Mouse (Mus musculus): ENCODE data around the gene Gm20388. TPM values are rescaled to one million over a fixed set of nuclear protein-coding genes. Genes with fewer than 3 reads are reported as not detected.
"Not testable (repeated sequence)": the region's sequence is repeated elsewhere in the genome, so short reads cannot be mapped to it uniquely, and the experiment has no call there.

Gm20388 gene
- polyA plus RNA-seq, 1 experiment from 2014 or later, result not detected

DNA sequence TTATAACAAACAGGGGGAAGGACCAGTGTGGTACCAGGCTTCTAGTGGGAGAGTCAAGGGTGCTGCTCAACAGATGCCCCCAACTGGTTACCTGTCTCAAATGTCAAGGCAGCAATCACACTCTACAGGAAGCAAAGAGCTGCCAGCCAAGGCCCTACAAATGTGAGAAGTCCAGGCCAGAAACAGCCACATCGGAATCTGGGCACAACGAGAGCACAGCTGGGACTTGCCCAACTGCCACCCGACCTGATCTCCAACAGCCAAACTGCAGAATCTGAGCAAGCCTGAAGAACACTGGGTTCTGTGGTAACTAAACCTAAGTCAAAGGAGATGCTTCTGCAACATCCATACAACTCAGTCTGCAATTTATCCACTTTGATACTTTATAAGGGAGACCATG is 4015.0 kb downstream of the Gm20388 start:
- Histone ChIP-seq H3K4me1 (no peaks in the 10 kb centered on the region), H3K9ac (no peak overlapping the region), H3K4me2 (no peak overlapping the region), H3K4me3 (no peak overlapping the region), H3K36me3 (peaks cover 95% of the 10 kb centered on the region), H3K9me3 (replicated peaks) (no peaks in the 10 kb centered on the region), H3K27ac (no peak overlapping the region), H3K27me3 (replicated peaks) (no peaks in the 10 kb centered on the region)
- WGBS (ENCODE audit: insufficient replicate concordance), result 81% methylated on average over 3 of the region's 3 CpGs
- ATAC-seq, result no peak

- Histone ChIP-seq H3K4me2 (no peak overlapping the region), H3K27me3 (replicated peaks) (no peaks in the 10 kb centered on the region), H3K9me3 (replicated peaks) (no peaks in the 10 kb centered on the region), H3K27ac (no peak overlapping the region), H3K36me3 (peaks cover 95% of the 10 kb centered on the region), H3K4me3 (no peak overlapping the region), H3K9ac (no peak overlapping the region), H3K4me1 (no peaks in the 10 kb centered on the region)
- 92% methylated on average over 7 of the region's 7 CpGs for WGBS (ENCODE audit: insufficient replicate concordance)
- ATAC-seq, result no peak
Observed at GRCm38 (mm10) chr8:123929026-123929425, 4018.4 kb downstream of the Gm20388 start.

DNA sequence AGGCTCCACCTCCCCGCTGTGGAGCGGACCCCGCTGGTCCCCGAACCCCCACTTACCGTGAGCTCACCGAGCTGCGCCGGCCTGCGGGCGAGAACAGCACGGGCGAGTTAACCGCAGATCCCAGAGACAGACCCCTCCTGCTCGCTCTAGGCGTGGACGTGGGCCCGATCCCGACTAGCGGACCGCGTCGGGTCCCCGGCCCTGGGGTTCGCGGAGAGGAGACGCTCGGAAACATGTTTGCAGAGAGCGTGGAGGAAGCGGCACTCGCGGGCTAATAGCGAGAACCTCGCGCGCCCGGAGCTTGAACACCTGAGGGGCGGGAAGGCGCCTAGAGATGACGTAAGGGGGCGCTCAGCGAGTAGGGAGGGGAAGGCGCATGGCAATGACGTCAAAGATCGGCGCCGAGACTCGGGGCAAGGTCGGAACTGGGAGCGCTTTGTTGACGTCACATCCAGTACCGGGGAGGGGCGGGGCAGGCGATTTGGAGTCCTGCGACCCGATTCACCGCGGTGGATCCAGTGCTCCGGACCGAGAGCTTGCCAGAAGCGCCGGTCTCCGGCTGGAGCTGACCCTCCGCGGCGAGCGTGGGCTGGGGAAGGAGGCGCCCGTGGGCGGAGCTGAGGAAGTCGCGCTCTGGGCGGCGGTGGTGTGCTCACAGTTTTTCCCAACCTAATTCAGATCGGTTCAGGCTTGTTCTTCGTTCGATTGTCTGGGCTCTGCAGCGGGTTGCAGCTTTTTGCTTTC is 4038.5 kb downstream of the Gm20388 start, which contains the start of gene Nup133:
Nup133 (minus strand) TSS at position 324 of the 744 bp plus-strand sequence.
- H3K27me3 ChIP-seq (replicated peaks), result no peaks in the 10 kb centered on the region
- H3K9me3 ChIP-seq (replicated peaks), result no peaks in the 10 kb centered on the region
- peak; percentile 76 for ATAC-seq
- peaks cover 77% of the 10 kb centered on the region for H3K36me3 ChIP-seq
- peak within 1 kb of the TSS; percentile 88 for H3K9ac ChIP-seq
- under 1% methylated on average over 77 of the region's 77 CpGs for WGBS (ENCODE audit: insufficient replicate concordance)
- peaks cover 37% of the 10 kb centered on the region for H3K4me1 ChIP-seq
- peak within 1 kb of the TSS; percentile 91 for H3K27ac ChIP-seq
- H3K4me2 ChIP-seq, result peak within 1 kb of the TSS; percentile 88
- peak within 1 kb of the TSS; percentile 90 for H3K4me3 ChIP-seq

- 2% methylated on average over 10 of the region's 10 CpGs for WGBS (ENCODE audit: insufficient replicate concordance)
- Histone ChIP-seq H3K27me3 (replicated peaks) (no peaks in the 10 kb centered on the region), H3K27ac (peak overlapping the region; percentile 91), H3K9me3 (replicated peaks) (no peaks in the 10 kb centered on the region), H3K4me1 (peaks cover 37% of the 10 kb centered on the region), H3K4me2 (peak overlapping the region; percentile 88), H3K36me3 (peaks cover 78% of the 10 kb centered on the region), H3K9ac (peak overlapping the region; percentile 88), H3K4me3 (peak overlapping the region; percentile 90)
- peak; percentile 61 for ATAC-seq
Observed at GRCm38 (mm10) chr8:123949686-123949986, 4039.0 kb downstream of the Gm20388 start.

DNA sequence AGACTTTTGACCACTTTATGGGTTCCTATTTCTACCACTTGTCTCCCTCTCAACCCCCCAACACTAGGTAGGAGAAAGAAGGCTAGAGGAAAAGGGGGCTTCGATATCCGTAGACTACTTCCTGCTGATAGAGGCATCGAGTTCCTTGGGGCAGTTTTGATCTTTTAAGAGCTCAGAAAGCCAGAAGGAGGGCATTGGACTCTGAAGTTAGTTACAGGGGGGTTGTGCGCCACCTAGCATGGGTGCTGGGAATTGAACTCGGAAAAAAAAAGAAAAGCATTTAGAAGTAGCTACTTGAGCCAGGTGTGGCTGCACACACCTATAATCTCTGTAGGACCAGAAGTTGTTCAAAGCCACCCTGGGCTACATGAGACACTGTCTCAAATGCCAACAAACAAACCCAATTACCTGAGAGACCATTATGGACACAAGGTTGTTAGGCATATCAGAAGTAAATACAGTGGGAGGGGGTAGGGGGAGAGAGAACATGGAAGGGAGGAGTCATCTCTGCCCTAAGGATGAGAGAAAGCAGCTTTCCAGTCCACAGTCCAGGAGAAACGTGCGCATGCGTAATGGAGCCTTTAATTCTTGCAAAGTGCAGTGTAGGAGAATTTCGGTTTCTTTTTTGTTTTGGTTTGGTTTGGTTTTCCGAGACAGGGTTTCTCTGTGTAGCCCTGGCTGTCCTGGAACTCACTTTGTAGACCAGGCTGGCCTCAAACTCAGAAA is 4039.6 kb downstream of the Gm20388 start:
- 31% methylated on average over 10 of the region's 10 CpGs for WGBS (ENCODE audit: insufficient replicate concordance)
- peak; percentile 33 for ATAC-seq
- H3K27me3 ChIP-seq (replicated peaks), result no peaks in the 10 kb centered on the region
- peak overlapping the region; percentile 88 for H3K4me2 ChIP-seq
- H3K9me3 ChIP-seq (replicated peaks), result no peaks in the 10 kb centered on the region
- peak overlapping the region; percentile 88 for H3K9ac ChIP-seq
- H3K4me3 ChIP-seq, result peak overlapping the region; percentile 90
- peaks cover 37% of the 10 kb centered on the region for H3K4me1 ChIP-seq
- H3K36me3 ChIP-seq, result peaks cover 78% of the 10 kb centered on the region
- H3K27ac ChIP-seq, result peak overlapping the region; percentile 91

DNA sequence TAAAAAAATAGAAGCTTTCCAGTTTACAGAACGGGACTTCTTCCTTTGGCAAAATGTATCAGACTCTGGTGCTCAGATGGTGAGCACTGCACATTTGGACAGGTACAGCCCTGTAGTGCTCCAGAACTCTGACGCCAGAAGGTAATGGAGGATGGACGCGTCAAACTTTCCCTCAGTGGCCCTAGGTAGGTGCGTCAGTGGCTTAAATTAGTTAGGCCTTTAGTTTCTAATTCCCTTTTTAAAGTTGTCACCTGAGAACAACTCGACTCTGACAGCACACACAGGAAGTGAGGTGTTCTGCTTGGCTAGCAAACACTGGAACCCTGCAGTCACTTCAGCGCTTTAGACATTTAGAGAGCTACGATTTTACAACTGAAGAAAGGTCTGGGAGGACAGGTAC is 4043.0 kb downstream of the Gm20388 start:
- WGBS (ENCODE audit: insufficient replicate concordance), result 90% methylated on average over 8 of the region's 8 CpGs
- Histone ChIP-seq H3K4me2 (no peak overlapping the region), H3K27me3 (replicated peaks) (no peaks in the 10 kb centered on the region), H3K4me3 (no peak overlapping the region), H3K27ac (no peak overlapping the region), H3K9me3 (replicated peaks) (no peaks in the 10 kb centered on the region), H3K9ac (no peak overlapping the region), H3K4me1 (peaks cover 27% of the 10 kb centered on the region), H3K36me3 (peaks cover 85% of the 10 kb centered on the region)
- no peak for ATAC-seq

GRCm38 (mm10) chr8:123954246-123954645 is 4043.6 kb downstream of the Gm20388 start:
- Histone ChIP-seq H3K27me3 (replicated peaks) (no peaks in the 10 kb centered on the region), H3K9me3 (replicated peaks) (no peaks in the 10 kb centered on the region), H3K36me3 (peaks cover 90% of the 10 kb centered on the region), H3K27ac (no peak overlapping the region), H3K4me1 (peaks cover 25% of the 10 kb centered on the region), H3K9ac (no peak overlapping the region), H3K4me2 (no peak overlapping the region), H3K4me3 (no peak overlapping the region)
- ATAC-seq, result no peak
- WGBS (ENCODE audit: insufficient replicate concordance), result 91% methylated on average over 8 of the region's 8 CpGs

DNA sequence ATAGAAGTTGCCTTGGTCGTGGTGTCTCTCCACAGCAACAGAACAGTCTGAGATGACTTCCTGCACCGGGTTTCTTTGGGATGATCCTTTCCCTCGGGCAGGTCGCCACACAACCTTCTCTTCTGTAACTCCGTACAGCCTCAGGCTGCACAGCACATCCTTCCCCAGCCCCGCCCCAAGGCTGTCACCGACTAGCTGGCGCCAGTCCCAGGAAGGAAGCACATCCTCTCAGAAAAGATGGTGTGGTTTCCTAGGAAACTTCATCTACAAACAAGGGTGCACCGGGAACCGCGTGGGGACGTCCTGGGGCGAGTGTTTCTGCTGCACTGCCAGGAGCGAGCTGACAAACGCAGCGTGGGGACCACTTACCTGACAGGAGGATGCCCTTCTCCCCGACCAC is 4047.5 kb downstream of the Gm20388 start:
- WGBS (ENCODE audit: insufficient replicate concordance), result 83% methylated on average over 17 of the region's 17 CpGs

DNA sequence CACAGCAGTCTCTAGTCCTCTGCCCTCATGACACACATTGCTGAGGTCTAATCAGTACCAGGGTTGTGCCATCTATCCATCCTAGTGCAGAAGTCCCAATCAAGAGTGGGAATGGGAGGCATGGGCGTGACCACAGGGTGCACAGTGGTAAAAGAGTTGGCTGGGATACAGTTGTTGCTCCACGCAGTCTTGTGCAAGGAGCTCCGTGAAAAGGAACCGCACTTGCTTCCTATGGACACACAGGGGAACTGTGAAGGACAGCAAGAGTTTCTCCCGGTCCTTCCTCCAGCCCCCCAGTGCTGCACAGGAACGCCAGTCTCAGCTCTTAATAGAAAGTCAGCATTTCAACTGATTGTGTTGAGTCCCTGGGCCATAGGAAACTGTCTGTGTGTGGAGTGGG is 4048.8 kb downstream of the Gm20388 start:
- no peak for ATAC-seq

More for the DNA sequence above, 4047.5 kb downstream of the Gm20388 start:
- H3K27me3 ChIP-seq (replicated peaks), result no peaks in the 10 kb centered on the region
- peaks cover 3% of the 10 kb centered on the region; the same call in 1 of the 2 replicates for H3K4me1 ChIP-seq
- H3K9ac ChIP-seq, result no peak overlapping the region
- H3K4me2 ChIP-seq, result no peak overlapping the region
- no peaks in the 10 kb centered on the region for H3K9me3 ChIP-seq (replicated peaks)
- peaks cover 100% of the 10 kb centered on the region for H3K36me3 ChIP-seq
- H3K27ac ChIP-seq, result no peak overlapping the region
- H3K4me3 ChIP-seq, result no peak overlapping the region
- ATAC-seq, result no peak

GRCm38 (mm10) chr8:123960056-123960455 is 4049.4 kb downstream of the Gm20388 start:
- H3K36me3 ChIP-seq, result peaks cover 100% of the 10 kb centered on the region
- 87% methylated on average over 9 of the region's 9 CpGs for WGBS (ENCODE audit: insufficient replicate concordance)
- H3K27me3 ChIP-seq (replicated peaks), result no peaks in the 10 kb centered on the region

More for the DNA sequence above, 4048.8 kb downstream of the Gm20388 start:
- no peak overlapping the region for H3K4me2 ChIP-seq
- 87% methylated on average over 6 of the region's 6 CpGs for WGBS (ENCODE audit: insufficient replicate concordance)
- H3K27ac ChIP-seq, result no peak overlapping the region
- peaks cover 100% of the 10 kb centered on the region for H3K36me3 ChIP-seq
- no peaks in the 10 kb centered on the region for H3K27me3 ChIP-seq (replicated peaks)
- H3K4me1 ChIP-seq, result peaks cover 3% of the 10 kb centered on the region; the same call in 1 of the 2 replicates
- no peaks in the 10 kb centered on the region for H3K9me3 ChIP-seq (replicated peaks)
- no peak overlapping the region for H3K4me3 ChIP-seq
- no peak overlapping the region for H3K9ac ChIP-seq

DNA sequence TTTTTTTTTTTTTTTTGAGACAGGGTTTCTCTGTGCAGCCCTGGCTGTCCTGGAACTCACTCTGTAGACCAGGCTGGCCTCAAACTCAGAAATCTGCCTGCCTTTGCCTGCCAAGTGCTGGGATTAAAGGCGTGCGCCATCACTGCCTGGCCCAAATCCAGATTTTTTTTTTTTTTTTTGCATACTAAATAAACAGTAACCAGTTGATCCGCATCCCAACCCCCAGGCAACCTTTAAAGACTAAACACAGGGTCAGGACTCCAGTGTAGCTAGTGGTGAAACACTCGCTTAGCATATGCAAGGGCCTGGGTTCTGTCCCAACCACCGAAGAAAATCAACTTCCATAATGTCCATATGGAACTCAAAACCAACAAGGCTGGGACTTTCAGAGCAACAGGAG is 4049.9 kb downstream of the Gm20388 start:
- H3K36me3 ChIP-seq, result peaks cover 100% of the 10 kb centered on the region
- H3K4me2 ChIP-seq; H3K4me3 ChIP-seq; H3K9me3 ChIP-seq (replicated peaks); ATAC-seq; H3K27ac ChIP-seq; H3K9ac ChIP-seq; H3K27me3 ChIP-seq (replicated peaks); H3K4me1 ChIP-seq: not testable (repeated sequence)
- 94% methylated on average over 5 of the region's 5 CpGs for WGBS (ENCODE audit: insufficient replicate concordance)

More at GRCm38 (mm10) chr8:123960056-123960455, 4049.4 kb downstream of the Gm20388 start:
- no peak overlapping the region for H3K4me2 ChIP-seq
- no peak overlapping the region for H3K4me3 ChIP-seq
- no peaks in the 10 kb centered on the region for H3K9me3 ChIP-seq (replicated peaks)
- no peak for ATAC-seq
- H3K4me1 ChIP-seq, result peaks cover 3% of the 10 kb centered on the region; the same call in 1 of the 2 replicates
- no peak overlapping the region for H3K9ac ChIP-seq
- no peak overlapping the region for H3K27ac ChIP-seq

GRCm38 (mm10) chr8:123961371-123961770 is 4050.7 kb downstream of the Gm20388 start:
- 89% methylated on average over 1 of the region's 1 CpGs for WGBS (ENCODE audit: insufficient replicate concordance)
- Histone ChIP-seq H3K27me3 (replicated peaks) (no peaks in the 10 kb centered on the region), H3K4me1 (peaks cover 3% of the 10 kb centered on the region; the same call in 1 of the 2 replicates), H3K27ac (no peak overlapping the region), H3K4me3 (no peak overlapping the region), H3K4me2 (no peak overlapping the region), H3K9ac (no peak overlapping the region), H3K36me3 (peaks cover 100% of the 10 kb centered on the region), H3K9me3 (replicated peaks) (no peaks in the 10 kb centered on the region)
- 0 out of 2 replicates have a peak, but pooled peaks have one; percentile 6 for ATAC-seq

Data from liver, embryonic 12.5 days (tissue).